Mouse (Mus musculus): ENCODE measurements around the gene Htra3.

- TF ChIP-seq CTCF (IDR thresholded peaks at IDR 0.05; ENCODE audit: borderline replicate concordance, insufficient read depth, low read depth, low read length) (no peak), POLR2A (IDR thresholded peaks at IDR 0.05; ENCODE audit: borderline replicate concordance, insufficient read depth, low read length) (no peak)
These were observed 9.2 kb downstream of the Htra3 start for GRCm38 (mm10) chr5:35670412-35670801.
